Mouse (Mus musculus) spleen, postnatal 36 days (tissue): ENCODE data around the gene Pkd1l2.

ENCODE experiments used
- DNase-seq, 2 experiments: peaks; one replicate each; pipeline ENCODE4 v3.0.0; 2022; ENCODE audit warnings: low spot score in 2 of 2, mixed read lengths in 1 of 2

The Pkd1l2 gene

GRCm38 (mm10) chr8:116975066-116975465 is 107.2 kb downstream of the Pkd1l2 start:
- DNase-seq, result no peak

GRCm38 (mm10) chr8:116969531-116969930 is 112.7 kb downstream of the Pkd1l2 start:
- no peak for DNase-seq

- no peak for DNase-seq
These were observed 127.8 kb downstream of the Pkd1l2 start for GRCm38 (mm10) chr8:116954415-116954814.

- DNase-seq, result peak in 1 of 2 experiments; percentile 38
These were observed 129.8 kb downstream of the Pkd1l2 start for GRCm38 (mm10) chr8:116952428-116952827.

- no peak for DNase-seq
These were observed 130.5 kb downstream of the Pkd1l2 start for GRCm38 (mm10) chr8:116951778-116952177.

GRCm38 (mm10) chr8:116951369-116951768 is 130.9 kb downstream of the Pkd1l2 start:
- DNase-seq, result no peak

- peak; percentile 11 to 20 for DNase-seq
These were observed 134.7 kb downstream of the Pkd1l2 start for GRCm38 (mm10) chr8:116947589-116947988.

- DNase-seq, result no peak
These were observed 135.4 kb downstream of the Pkd1l2 start for GRCm38 (mm10) chr8:116946851-116947250.

- peak; percentile 5 to 22 for DNase-seq
These were observed 135.9 kb downstream of the Pkd1l2 start for GRCm38 (mm10) chr8:116946268-116946838.
